Mouse (Mus musculus): ENCODE measurements around the gene Gm29609. TPM values are rescaled to one million over a fixed set of nuclear protein-coding genes. Genes with fewer than 3 reads are reported as not detected.

Gm29609 gene
- polyA plus RNA-seq, 1 experiment from 2014 or later = 0.70 TPM

DNA sequence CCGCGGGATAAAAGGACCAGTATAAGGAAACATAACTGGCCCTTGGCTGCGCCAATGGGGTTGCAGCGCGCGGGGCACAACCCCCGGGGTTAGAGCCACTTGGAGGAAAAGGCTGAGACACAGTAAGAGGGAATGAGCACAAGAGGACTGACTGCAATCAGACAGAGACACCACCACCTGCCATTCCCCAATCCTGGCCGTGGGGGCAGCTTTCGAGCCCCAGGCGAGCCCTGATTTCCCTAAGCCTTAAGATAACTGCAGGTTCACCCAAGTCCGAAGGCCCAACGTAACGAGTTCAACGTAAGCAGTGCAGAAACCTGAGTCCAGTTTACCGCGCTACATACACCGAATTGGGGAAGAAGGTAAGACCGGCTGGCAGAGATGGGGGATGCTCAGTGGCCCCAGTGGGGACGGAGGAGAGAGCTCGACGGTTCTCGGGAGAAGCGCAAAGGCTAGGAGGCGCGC, 378 bp downstream of the Gm29609 start:
- Histone ChIP-seq H3K27ac (replicated peaks; ENCODE audit: low read depth, low read length) (peak overlapping the region; percentile 93), H3K9me3 (ENCODE audit: control insufficient read depth, low read length) (no peaks in the 10 kb centered on the region), H3K4me1 (ENCODE audit: control insufficient read depth, insufficient read depth, low read length) (peaks cover 5% of the 10 kb centered on the region; the same call in 1 of the 2 replicates), H3K27me3 (ENCODE audit: control insufficient read depth, insufficient read depth, low read length) (no peaks in the 10 kb centered on the region), H3K4me3 (replicated peaks; ENCODE audit: low read depth, low read length) (peak overlapping the region; percentile 89), H3K9ac (replicated peaks; ENCODE audit: low read length) (peak overlapping the region; percentile 72), H3K36me3 (ENCODE audit: control insufficient read depth, insufficient read depth, low read length) (peaks cover 2% of the 10 kb centered on the region; the same call in 1 of the 2 replicates), H3K4me2 (ENCODE audit: low read length) (peak overlapping the region; percentile 96)
- under 1% methylated on average over 25 of the region's 25 CpGs for WGBS
- DNase-seq (no peak), ATAC-seq (ENCODE audit: low FRiP score, low TSS enrichment) (peak; percentile 70)

DNA sequence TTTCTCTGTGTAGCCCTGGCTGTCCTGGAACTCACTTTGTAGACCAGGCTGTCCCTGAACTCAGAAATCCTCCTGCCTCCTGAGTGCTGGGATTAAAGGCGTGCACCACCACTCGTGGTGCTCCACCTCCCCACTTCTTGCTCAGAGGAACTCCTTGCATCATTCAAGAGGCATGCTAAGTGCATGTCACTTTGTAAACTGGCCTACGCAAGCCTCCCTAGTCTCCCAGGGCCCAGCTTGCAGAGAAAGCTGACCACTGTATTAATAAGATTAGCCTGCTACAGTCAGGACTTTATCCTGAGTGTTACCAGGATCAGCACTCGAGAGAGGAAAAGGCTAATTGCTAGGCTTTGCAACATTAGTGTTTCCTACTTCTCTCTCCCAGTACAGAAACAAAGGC, 11.1 kb downstream of the Gm29609 start:
- H3K36me3 ChIP-seq (ENCODE audit: control insufficient read depth, insufficient read depth, low read length) = peaks cover 95% of the 10 kb centered on the region
- DNase-seq = no peak

GRCm38 (mm10) chr5:31164878-31165277, 14.8 kb downstream of the Gm29609 start:
- WGBS = 95% methylated on average over 1 of the region's 1 CpGs

More for the DNA sequence above, 11.1 kb downstream of the Gm29609 start:
- H3K27ac ChIP-seq (replicated peaks; ENCODE audit: low read depth, low read length) = no peak overlapping the region
- no peaks in the 10 kb centered on the region for H3K4me1 ChIP-seq (ENCODE audit: control insufficient read depth, insufficient read depth, low read length)
- no peak overlapping the region for H3K4me2 ChIP-seq (ENCODE audit: low read length)
- ATAC-seq (ENCODE audit: low FRiP score, low TSS enrichment) = no peak
- no peak overlapping the region for H3K9ac ChIP-seq (replicated peaks; ENCODE audit: low read length)
- no peaks in the 10 kb centered on the region for H3K27me3 ChIP-seq (ENCODE audit: control insufficient read depth, insufficient read depth, low read length)
- H3K9me3 ChIP-seq (ENCODE audit: control insufficient read depth, low read length) = no peaks in the 10 kb centered on the region
- no peak overlapping the region for H3K4me3 ChIP-seq (replicated peaks; ENCODE audit: low read depth, low read length)
- WGBS = 98% methylated on average over 4 of the region's 4 CpGs

DNA sequence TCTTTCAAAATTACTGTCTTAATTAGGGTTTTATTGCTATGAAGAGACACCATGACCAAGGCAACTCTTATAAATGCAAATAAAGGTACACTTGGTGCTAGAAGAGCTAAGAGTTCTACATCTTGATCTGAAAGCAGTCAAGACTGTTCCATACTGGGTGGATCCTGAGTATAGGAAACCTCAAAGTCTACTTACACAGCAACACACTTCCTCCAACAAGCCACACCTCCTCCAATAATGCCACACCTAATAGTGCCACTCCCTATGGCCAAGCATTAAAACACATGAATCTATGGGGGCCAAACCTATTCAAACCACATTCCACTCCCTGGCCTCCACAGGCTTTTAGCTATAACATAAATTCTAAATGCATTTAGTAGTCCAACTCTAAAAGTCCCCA, 17.2 kb downstream of the Gm29609 start:
- no peak for DNase-seq
- H3K36me3 ChIP-seq (ENCODE audit: control insufficient read depth, insufficient read depth, low read length) = peaks cover 92% of the 10 kb centered on the region
- H3K9me3 ChIP-seq (ENCODE audit: control insufficient read depth, low read length) = no peaks in the 10 kb centered on the region
- H3K4me3 ChIP-seq (replicated peaks; ENCODE audit: low read depth, low read length) = no peak overlapping the region
- H3K4me2 ChIP-seq (ENCODE audit: low read length) = no peak overlapping the region
- H3K27ac ChIP-seq (replicated peaks; ENCODE audit: low read depth, low read length) = no peak overlapping the region
- no peak overlapping the region for H3K9ac ChIP-seq (replicated peaks; ENCODE audit: low read length)
- H3K4me1 ChIP-seq (ENCODE audit: control insufficient read depth, insufficient read depth, low read length) = no peaks in the 10 kb centered on the region
- H3K27me3 ChIP-seq (ENCODE audit: control insufficient read depth, insufficient read depth, low read length) = no peaks in the 10 kb centered on the region
- no peak for ATAC-seq (ENCODE audit: low FRiP score, low TSS enrichment)

More at GRCm38 (mm10) chr5:31164878-31165277, 14.8 kb downstream of the Gm29609 start:
- ATAC-seq (ENCODE audit: low FRiP score, low TSS enrichment) = no peak
- Histone ChIP-seq H3K9me3 (ENCODE audit: control insufficient read depth, low read length) (no peaks in the 10 kb centered on the region), H3K27me3 (ENCODE audit: control insufficient read depth, insufficient read depth, low read length) (no peaks in the 10 kb centered on the region), H3K4me2 (ENCODE audit: low read length) (no peak overlapping the region), H3K27ac (replicated peaks; ENCODE audit: low read depth, low read length) (no peak overlapping the region), H3K4me3 (replicated peaks; ENCODE audit: low read depth, low read length) (no peak overlapping the region), H3K9ac (replicated peaks; ENCODE audit: low read length) (no peak overlapping the region), H3K4me1 (ENCODE audit: control insufficient read depth, insufficient read depth, low read length) (no peaks in the 10 kb centered on the region), H3K36me3 (ENCODE audit: control insufficient read depth, insufficient read depth, low read length) (peaks cover 90% of the 10 kb centered on the region)
- DNase-seq = no peak

- Histone ChIP-seq H3K9ac (replicated peaks; ENCODE audit: low read length) (peak within 1 kb of the TSS; percentile 75), H3K4me3 (replicated peaks; ENCODE audit: low read depth, low read length) (peak within 1 kb of the TSS; percentile 68), H3K9me3 (ENCODE audit: control insufficient read depth, low read length) (no peaks in the 10 kb centered on the region), H3K27ac (replicated peaks; ENCODE audit: low read depth, low read length) (peak within 1 kb of the TSS; percentile 72), H3K27me3 (ENCODE audit: control insufficient read depth, insufficient read depth, low read length) (no peaks in the 10 kb centered on the region), H3K4me2 (ENCODE audit: low read length) (peak within 1 kb of the TSS; percentile 65), H3K4me1 (ENCODE audit: control insufficient read depth, insufficient read depth, low read length) (peaks cover 6% of the 10 kb centered on the region; the same call in 1 of the 2 replicates), H3K36me3 (ENCODE audit: control insufficient read depth, insufficient read depth, low read length) (peaks cover 40% of the 10 kb centered on the region)
- DNase-seq = peak; percentile 91
- peak; percentile 92 for ATAC-seq (ENCODE audit: low FRiP score, low TSS enrichment)
- 0% methylated on average over 19 of the region's 19 CpGs for WGBS
Measured at GRCm38 (mm10) chr5:31154152-31154553, 25.6 kb downstream of the Gm29609 start, which contains the start of gene Mpv17. Gene Mpv17, minus strand, starts transcription at chr5:31154251.

DNA sequence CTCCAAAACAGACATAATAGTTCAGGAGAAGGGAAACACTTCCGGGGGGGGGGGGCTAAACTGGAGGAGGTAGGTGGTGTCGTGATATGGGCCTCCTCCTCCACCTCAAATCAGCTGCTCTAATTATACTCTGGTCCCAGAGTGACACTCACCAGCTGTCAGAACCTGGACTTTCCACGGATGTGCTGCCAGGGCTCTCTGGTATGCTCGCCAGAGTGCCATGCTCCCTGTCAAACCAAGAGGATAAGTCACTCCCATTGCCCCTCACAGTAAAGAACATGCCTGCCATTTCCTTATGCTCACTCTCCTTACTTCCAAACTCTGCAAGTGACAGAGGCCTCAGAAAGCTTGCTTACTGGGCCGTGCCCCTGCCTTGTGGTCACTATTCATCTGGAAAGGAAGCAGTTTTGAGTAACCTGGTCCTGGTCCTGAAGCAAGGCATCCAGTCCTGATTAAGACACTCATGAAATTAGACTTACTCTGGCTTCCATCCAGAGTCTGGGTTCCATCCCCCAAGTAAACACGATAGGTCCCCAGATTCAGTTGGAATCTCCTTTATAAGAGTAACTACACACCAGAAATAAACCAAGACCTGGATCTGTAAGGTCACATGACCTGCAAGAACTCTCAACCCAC, 26.1 kb downstream of the Gm29609 start:
- H3K27ac ChIP-seq (replicated peaks; ENCODE audit: low read depth, low read length) = peak overlapping the region; percentile 72; the same call in 1 of the 2 replicates
- H3K9me3 ChIP-seq (ENCODE audit: control insufficient read depth, low read length) = no peaks in the 10 kb centered on the region
- 36% methylated on average over 6 of the region's 6 CpGs for WGBS

DNA sequence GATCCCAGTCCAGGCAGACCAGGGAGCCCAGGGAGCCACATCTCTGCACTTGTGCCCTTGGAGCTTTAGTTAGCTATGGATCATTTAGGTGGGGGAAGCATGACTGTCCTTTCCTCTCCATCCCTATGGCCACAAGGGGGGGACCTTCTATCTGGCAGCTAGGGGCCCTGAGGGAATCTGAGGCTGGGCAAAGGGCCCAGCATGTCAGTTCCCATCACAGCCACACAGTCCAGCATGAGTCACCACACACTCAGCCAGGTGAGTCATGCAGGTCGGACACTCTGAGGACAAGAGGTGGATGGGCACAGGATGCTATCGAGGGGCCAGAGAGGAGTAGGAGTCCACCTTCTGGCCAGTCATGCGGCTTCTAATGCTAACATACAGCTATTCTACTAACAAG, 28.0 kb downstream of the Gm29609 start:
- ATAC-seq (ENCODE audit: low FRiP score, low TSS enrichment) = no peak
- Histone ChIP-seq H3K4me2 (ENCODE audit: low read length) (no peak overlapping the region), H3K27ac (replicated peaks; ENCODE audit: low read depth, low read length) (no peak overlapping the region), H3K9ac (replicated peaks; ENCODE audit: low read length) (no peak overlapping the region), H3K4me3 (replicated peaks; ENCODE audit: low read depth, low read length) (no peak overlapping the region), H3K27me3 (ENCODE audit: control insufficient read depth, insufficient read depth, low read length) (no peaks in the 10 kb centered on the region), H3K9me3 (ENCODE audit: control insufficient read depth, low read length) (no peaks in the 10 kb centered on the region), H3K4me1 (ENCODE audit: control insufficient read depth, insufficient read depth, low read length) (peaks cover 6% of the 10 kb centered on the region; the same call in 1 of the 2 replicates), H3K36me3 (ENCODE audit: control insufficient read depth, insufficient read depth, low read length) (peaks cover 16% of the 10 kb centered on the region)
- no peak for DNase-seq
- 95% methylated on average over 3 of the region's 3 CpGs for WGBS

More for the DNA sequence above, 26.1 kb downstream of the Gm29609 start:
- Histone ChIP-seq H3K4me2 (ENCODE audit: low read length) (peak overlapping the region; percentile 65), H3K4me3 (replicated peaks; ENCODE audit: low read depth, low read length) (peak overlapping the region; percentile 68), H3K4me1 (ENCODE audit: control insufficient read depth, insufficient read depth, low read length) (peaks cover 6% of the 10 kb centered on the region; the same call in 1 of the 2 replicates), H3K36me3 (ENCODE audit: control insufficient read depth, insufficient read depth, low read length) (peaks cover 35% of the 10 kb centered on the region), H3K9ac (replicated peaks; ENCODE audit: low read length) (peak overlapping the region; percentile 75), H3K27me3 (ENCODE audit: control insufficient read depth, insufficient read depth, low read length) (no peaks in the 10 kb centered on the region)
- no peak for DNase-seq
- ATAC-seq (ENCODE audit: low FRiP score, low TSS enrichment) = 0 out of 2 replicates have a peak, but pooled peaks have one; percentile 38

- Histone ChIP-seq H3K9me3 (ENCODE audit: control insufficient read depth, low read length) (no peaks in the 10 kb centered on the region), H3K27ac (replicated peaks; ENCODE audit: low read depth, low read length) (no peak overlapping the region), H3K9ac (replicated peaks; ENCODE audit: low read length) (no peak overlapping the region), H3K4me1 (ENCODE audit: control insufficient read depth, insufficient read depth, low read length) (peaks cover 6% of the 10 kb centered on the region; the same call in 1 of the 2 replicates), H3K36me3 (ENCODE audit: control insufficient read depth, insufficient read depth, low read length) (peaks cover 7% of the 10 kb centered on the region; the same call in 1 of the 2 replicates), H3K27me3 (ENCODE audit: control insufficient read depth, insufficient read depth, low read length) (no peaks in the 10 kb centered on the region), H3K4me3 (replicated peaks; ENCODE audit: low read depth, low read length) (no peak overlapping the region), H3K4me2 (ENCODE audit: low read length) (no peak overlapping the region)
- DNase-seq (no peak), ATAC-seq (ENCODE audit: low FRiP score, low TSS enrichment) (no peak)
- 90% methylated on average over 4 of the region's 4 CpGs for WGBS
Measured at GRCm38 (mm10) chr5:31149781-31150180, 29.9 kb downstream of the Gm29609 start.

DNA sequence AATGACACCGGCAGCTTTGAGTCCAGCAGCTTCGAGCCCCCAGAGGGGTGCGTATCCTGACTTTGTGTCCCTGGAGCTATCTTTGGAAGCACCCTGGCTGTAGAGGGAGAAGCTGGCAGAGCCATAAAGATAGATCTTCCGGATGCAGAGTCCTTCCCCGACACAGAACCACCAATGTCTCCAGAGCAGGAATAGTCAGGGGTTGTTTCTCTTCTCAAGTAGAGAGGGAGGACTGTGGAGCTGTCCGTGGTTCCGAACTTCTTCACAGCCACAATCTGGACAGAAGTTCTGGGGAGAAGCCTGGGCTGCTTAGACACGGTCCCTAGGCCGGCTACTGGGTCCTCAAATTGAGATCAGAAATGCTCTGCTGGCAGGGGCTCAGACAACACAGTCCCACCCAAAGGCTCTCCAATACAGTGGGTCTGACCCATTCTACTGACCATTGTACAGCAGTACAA, 40.7 kb downstream of the Gm29609 start:
- Histone ChIP-seq H3K4me2 (ENCODE audit: low read length) (no peak overlapping the region), H3K9me3 (ENCODE audit: control insufficient read depth, low read length) (no peaks in the 10 kb centered on the region), H3K4me3 (replicated peaks; ENCODE audit: low read depth, low read length) (no peak overlapping the region), H3K9ac (replicated peaks; ENCODE audit: low read length) (no peak overlapping the region), H3K36me3 (ENCODE audit: control insufficient read depth, insufficient read depth, low read length) (peaks cover 4% of the 10 kb centered on the region), H3K4me1 (ENCODE audit: control insufficient read depth, insufficient read depth, low read length) (0 out of 2 replicates have a peak, but pooled peaks cover 2% of the 10 kb centered on the region), H3K27ac (replicated peaks; ENCODE audit: low read depth, low read length) (no peak overlapping the region), H3K27me3 (ENCODE audit: control insufficient read depth, insufficient read depth, low read length) (peaks cover 45% of the 10 kb centered on the region)
- no peak for ATAC-seq (ENCODE audit: low FRiP score, low TSS enrichment)
- DNase-seq = no peak
- 15% methylated on average over 9 of the region's 9 CpGs for WGBS

Measured in midbrain, embryonic 14.5 days (tissue).